Mouse (Mus musculus) ES-E14 (cell line): Measurements from ENCODE around the gene Catip.

Experiments
- CHD2 ChIP-seq: IDR thresholded peaks from 2 replicates; pipeline ENCODE4 v1.6.1; 2014; ENCODE audit warnings: mild to moderate bottlenecking, low read depth, low read length, inconsistent platforms
- MAFK ChIP-seq: IDR thresholded peaks from 2 replicates; pipeline ENCODE4 v1.6.1; 2014; ENCODE audit warnings: mild to moderate bottlenecking, low read depth, low read length, inconsistent platforms; ENCODE audit not compliant: insufficient read depth

DNA sequence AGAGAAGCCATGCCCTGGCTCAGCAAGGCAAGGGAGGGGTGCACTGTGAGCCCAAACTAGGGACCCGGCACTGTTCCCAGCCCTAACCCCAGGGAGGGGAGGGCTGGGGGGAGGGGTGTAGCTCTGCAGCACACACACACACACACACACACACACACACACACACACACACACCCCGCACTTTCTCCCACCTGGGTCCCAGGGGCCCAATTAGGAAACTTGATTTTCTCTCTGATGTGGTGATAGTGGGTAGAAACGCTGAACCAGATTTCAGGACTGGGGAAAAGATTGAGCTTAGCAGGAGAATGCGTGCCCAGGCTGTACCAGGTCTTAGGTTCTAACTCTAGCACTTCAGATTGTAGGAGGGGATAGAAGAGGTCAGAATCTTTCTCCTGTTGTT is 23.3 kb upstream of the Catip start:
- no peak for TF ChIP-seq CHD2
- TF ChIP-seq MAFK: no peak
